Mouse (Mus musculus) embryonic facial prominence, embryonic 14.5 days (tissue): ENCODE measurements at regions not wholly inside any gene's neighbourhood (a gene's known extent, or its start where the extent isn't known, plus 50 kb on each side); places are given as distances from the start of the nearest gene placed in this dataset.

ENCODE experiments used
- ATAC-seq: fragments of 200-750 bp; cut with Nextera tagmentation; 2 replicates; pipeline ENCODE4 v1.8.0; 2017; ENCODE audit warnings: low read depth, moderate number of reproducible peaks, moderate TSS enrichment
- DNase-seq: peaks from one replicate; pipeline ENCODE4 v3.0.0-alpha.2; 2015; ENCODE audit warnings: low spot score
- H3K27ac ChIP-seq: fragments of 300-500 bp; sonication (generic); replicated peaks from 2 replicates; pipeline ENCODE4 v1.5.1; 2014; ENCODE audit warnings: low read depth, mild to moderate bottlenecking, low read length, moderate library complexity
- H3K27me3 ChIP-seq: fragments of 300-500 bp; sonication (generic); replicated peaks from 2 replicates; pipeline ENCODE4 v1.6.1; 2014; ENCODE audit warnings: low read length; ENCODE audit not compliant: control insufficient read depth, insufficient read depth
- H3K36me3 ChIP-seq: fragments of 300-500 bp; sonication (generic); 2 replicates; pipeline ENCODE4 v1.6.1; 2014; ENCODE audit warnings: low read length, mixed read lengths; ENCODE audit not compliant: control insufficient read depth, insufficient read depth
- H3K4me1 ChIP-seq: fragments of 300-500 bp; sonication (generic); 2 replicates; pipeline ENCODE4 v1.6.1; 2014; ENCODE audit warnings: antibody characterized with exemption, low read length; ENCODE audit not compliant: control insufficient read depth, insufficient read depth
- H3K4me2 ChIP-seq: fragments of 300-500 bp; sonication (generic); 2 replicates; pipeline ENCODE4 v1.6.1; 2014; ENCODE audit warnings: low read depth, mild to moderate bottlenecking, low read length, moderate library complexity, mixed read lengths
- H3K4me3 ChIP-seq: fragments of 300-500 bp; sonication (generic); 2 replicates; pipeline ENCODE4 v1.5.1; 2014; ENCODE audit warnings: low read depth, mild to moderate bottlenecking, low read length
- H3K9ac ChIP-seq: fragments of 300-500 bp; sonication (generic); 2 replicates; pipeline ENCODE4 v1.6.1; 2014; ENCODE audit warnings: low read depth, mild to moderate bottlenecking, low read length, moderate library complexity, mixed read lengths
- H3K9me3 ChIP-seq: fragments of 300-500 bp; sonication (generic); 2 replicates; pipeline ENCODE4 v1.6.1; 2016; ENCODE audit warnings: low read length; ENCODE audit not compliant: control insufficient read depth
- WGBS: fragments of 180-500 bp; shearing (Covaris S2); extraction: QIAGEN DNeasy Blood & Tissue Kit; methylation state at CpG from one replicate; pipeline ENCODE4 v1.1.7; 2014; 5-methylcytosine and 5-hydroxymethylcytosine counted together

- H3K36me3 ChIP-seq = no peaks in the 10 kb centered on the region
- H3K9me3 ChIP-seq = no peaks in the 10 kb centered on the region
- 84% methylated on average over 7 of the region's 7 CpGs for WGBS
- H3K4me2 ChIP-seq = no peak overlapping the region
- H3K9ac ChIP-seq = no peak overlapping the region
- no peak overlapping the region for H3K27ac ChIP-seq
- no peak overlapping the region for H3K4me3 ChIP-seq
- no peaks in the 10 kb centered on the region for H3K27me3 ChIP-seq
- ATAC-seq (no peak), DNase-seq (no peak)
- no peaks in the 10 kb centered on the region for H3K4me1 ChIP-seq
Observed at GRCm38 (mm10) chr3:10697698-10698452, 362.4 kb upstream of the Gm38303 start.

- DNase-seq (peak; percentile 21), ATAC-seq (0 out of 2 replicates have a peak, but pooled peaks have one; percentile 12)
- H3K9ac ChIP-seq = no peak overlapping the region
- H3K27me3 ChIP-seq = no peaks in the 10 kb centered on the region
- H3K36me3 ChIP-seq = no peaks in the 10 kb centered on the region
- H3K4me1 ChIP-seq = peaks cover 12% of the 10 kb centered on the region
- 26% methylated on average over 4 of the region's 4 CpGs for WGBS
- H3K9me3 ChIP-seq = no peaks in the 10 kb centered on the region
- H3K4me2 ChIP-seq = peak overlapping the region; percentile 28; the same call in 1 of the 2 replicates
- H3K4me3 ChIP-seq = no peak overlapping the region
- H3K27ac ChIP-seq = no peak overlapping the region
Observed at GRCm38 (mm10) chr3:10685501-10685951, 350.0 kb upstream of the Gm38303 start.

GRCm38 (mm10) chr3:10684885-10685500, 349.5 kb upstream of the Gm38303 start:
- Histone ChIP-seq H3K9me3 (no peaks in the 10 kb centered on the region), H3K4me1 (peaks cover 12% of the 10 kb centered on the region), H3K36me3 (no peaks in the 10 kb centered on the region), H3K27ac (no peak overlapping the region), H3K4me3 (no peak overlapping the region), H3K9ac (no peak overlapping the region), H3K27me3 (no peaks in the 10 kb centered on the region), H3K4me2 (no peak overlapping the region)
- ATAC-seq (peak; percentile 62; the same call in 1 of the 2 replicates), DNase-seq (peak; percentile 72)
- WGBS = 58% methylated on average over 6 of the region's 6 CpGs

GRCm38 (mm10) chr3:10681938-10682337, 346.5 kb upstream of the Gm38303 start:
- no peaks in the 10 kb centered on the region for H3K9me3 ChIP-seq
- no peak overlapping the region for H3K4me3 ChIP-seq
- H3K4me2 ChIP-seq = no peak overlapping the region
- no peak for ATAC-seq
- H3K9ac ChIP-seq = no peak overlapping the region
- no peaks in the 10 kb centered on the region for H3K27me3 ChIP-seq
- no peak for DNase-seq
- no peak overlapping the region for H3K27ac ChIP-seq
- H3K36me3 ChIP-seq = no peaks in the 10 kb centered on the region
- H3K4me1 ChIP-seq = peaks cover 12% of the 10 kb centered on the region

GRCm38 (mm10) chr3:10647975-10648511, 312.6 kb upstream of the Gm38303 start:
- Histone ChIP-seq H3K27me3 (no peaks in the 10 kb centered on the region), H3K9me3 (no peaks in the 10 kb centered on the region), H3K9ac (no peak overlapping the region), H3K27ac (no peak overlapping the region), H3K4me1 (no peaks in the 10 kb centered on the region), H3K4me2 (no peak overlapping the region), H3K36me3 (no peaks in the 10 kb centered on the region), H3K4me3 (no peak overlapping the region)
- ATAC-seq (no peak), DNase-seq (no peak)
- 73% methylated on average over 3 of the region's 3 CpGs for WGBS
